Mouse (Mus musculus) testis, adult 2 months (tissue): ENCODE results near the gene Pdgfra. TPM values are rescaled to one million over a fixed set of nuclear protein-coding genes. Genes with fewer than 3 reads are reported as not detected.

Experiments used
- H3K27ac ChIP-seq: fragments of 200-500 bp; 2 replicates; pipeline ENCODE4 v1.5.1; 2012; ENCODE audit warnings: low read depth, low read length; ENCODE audit not compliant: control insufficient read depth, insufficient read depth
- H3K27me3 ChIP-seq: fragments of 200-500 bp; 2 replicates; pipeline ENCODE4 v1.6.1; 2012; ENCODE audit warnings: mild to moderate bottlenecking, low read length, moderate library complexity; ENCODE audit not compliant: control insufficient read depth, insufficient read depth
- H3K36me3 ChIP-seq: fragments of 200-500 bp; 2 replicates; pipeline ENCODE4 v1.6.1; 2012; ENCODE audit warnings: mild to moderate bottlenecking, low read length; ENCODE audit not compliant: control insufficient read depth, insufficient read depth
- H3K4me1 ChIP-seq: fragments of 200-500 bp; 2 replicates; pipeline ENCODE4 v1.6.1; 2012; ENCODE audit warnings: low read length; ENCODE audit not compliant: control insufficient read depth, insufficient read depth
- H3K4me3 ChIP-seq: fragments of 200-500 bp; 2 replicates; pipeline ENCODE4 v1.5.1; 2012; ENCODE audit warnings: low read depth, mild to moderate bottlenecking, low read length, moderate library complexity, mixed read lengths; ENCODE audit not compliant: control insufficient read depth
- CTCF ChIP-seq: fragments of 200-500 bp; IDR thresholded peaks from 2 replicates; pipeline ENCODE4 v1.5.1; 2012; ENCODE audit warnings: low read depth, mild to moderate bottlenecking, inconsistent platforms, low read length, moderate library complexity; ENCODE audit not compliant: control insufficient read depth, insufficient read depth, insufficient replicate concordance
- POLR2A ChIP-seq: fragments of 200-500 bp; IDR thresholded peaks from 2 replicates; pipeline ENCODE4 v1.6.1; 2012; ENCODE audit warnings: low read depth, mild to moderate bottlenecking, inconsistent platforms, low read length, moderate library complexity; ENCODE audit not compliant: control insufficient read depth
- polyA plus RNA-seq: library from polyadenylated mRNA; depleted of rRNA; stranded (reverse); fragments of >200 nt; gene quantifications from 2 replicates; pipeline ENCODE4 v1.2.3, GENCODE M21; 2012

Pdgfra gene
- polyA plus RNA-seq, 1 experiment = 3.9 TPM

- Histone ChIP-seq H3K27me3 (no peaks in the 10 kb centered on the region), H3K4me1 (peaks cover 3% of the 10 kb centered on the region; the same call in 1 of the 2 replicates), H3K36me3 (no peaks in the 10 kb centered on the region), H3K27ac (no peak overlapping the region), H3K4me3 (no peak overlapping the region)
- TF ChIP-seq CTCF (no peak), POLR2A (no peak)
Observed at GRCm38 (mm10) chr5:75189319-75189987, 37.4 kb downstream of the Pdgfra start.

- no peak for TF ChIP-seq CTCF
- TF ChIP-seq POLR2A = no peak
- Histone ChIP-seq H3K27me3 (no peaks in the 10 kb centered on the region), H3K4me1 (peaks cover 10% of the 10 kb centered on the region), H3K27ac (no peak overlapping the region), H3K36me3 (no peaks in the 10 kb centered on the region), H3K4me3 (no peak overlapping the region)
Observed at GRCm38 (mm10) chr5:75193107-75193506, 41.0 kb downstream of the Pdgfra start.

- H3K4me3 ChIP-seq = no peak overlapping the region
- H3K4me1 ChIP-seq = peaks cover 10% of the 10 kb centered on the region
- TF ChIP-seq CTCF (no peak), POLR2A (no peak)
- no peaks in the 10 kb centered on the region for H3K36me3 ChIP-seq
- H3K27me3 ChIP-seq = no peaks in the 10 kb centered on the region
- H3K27ac ChIP-seq = no peak overlapping the region
Observed at GRCm38 (mm10) chr5:75198413-75198812, 46.3 kb downstream of the Pdgfra start.

GRCm38 (mm10) chr5:75199698-75200365 lies 47.7 kb downstream of the Pdgfra start:
- no peaks in the 10 kb centered on the region for H3K36me3 ChIP-seq

GRCm38 (mm10) chr5:75200366-75200724 lies 48.3 kb downstream of the Pdgfra start:
- H3K27me3 ChIP-seq = no peaks in the 10 kb centered on the region
- no peak for TF ChIP-seq POLR2A
- no peak for TF ChIP-seq CTCF
- no peaks in the 10 kb centered on the region for H3K36me3 ChIP-seq
- H3K4me3 ChIP-seq = no peak overlapping the region
- no peaks in the 10 kb centered on the region for H3K4me1 ChIP-seq
- no peak overlapping the region for H3K27ac ChIP-seq

More at GRCm38 (mm10) chr5:75199698-75200365, 47.7 kb downstream of the Pdgfra start:
- TF ChIP-seq POLR2A (no peak), CTCF (no peak)
- peaks cover 3% of the 10 kb centered on the region for H3K4me1 ChIP-seq
- no peak overlapping the region for H3K27ac ChIP-seq
- no peaks in the 10 kb centered on the region for H3K27me3 ChIP-seq
- no peak overlapping the region for H3K4me3 ChIP-seq

DNA sequence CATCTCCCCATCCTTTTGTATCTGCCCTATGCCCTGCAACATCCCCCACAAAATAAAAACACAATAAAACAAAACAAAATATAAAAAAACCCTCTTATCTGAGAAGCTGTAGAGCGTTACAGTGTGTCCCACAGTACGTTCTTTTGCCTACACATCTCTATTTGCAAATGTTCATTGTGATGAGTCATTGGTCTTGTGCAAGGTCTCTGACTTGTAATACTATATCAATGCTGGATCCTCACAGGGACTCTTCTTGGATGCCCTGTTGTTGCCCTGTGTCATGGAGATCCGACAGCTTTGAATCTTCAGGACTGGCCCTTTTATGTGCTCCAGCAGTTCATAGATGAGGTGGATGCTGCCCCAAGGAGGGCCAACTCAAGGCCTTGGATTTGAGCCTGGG lies 55.8 kb downstream of the Pdgfra start:
- no peak overlapping the region for H3K4me3 ChIP-seq
- no peaks in the 10 kb centered on the region for H3K36me3 ChIP-seq
- TF ChIP-seq CTCF (no peak), POLR2A (no peak)
- no peaks in the 10 kb centered on the region for H3K27me3 ChIP-seq
- H3K27ac ChIP-seq = no peak overlapping the region
- H3K4me1 ChIP-seq = no peaks in the 10 kb centered on the region

DNA sequence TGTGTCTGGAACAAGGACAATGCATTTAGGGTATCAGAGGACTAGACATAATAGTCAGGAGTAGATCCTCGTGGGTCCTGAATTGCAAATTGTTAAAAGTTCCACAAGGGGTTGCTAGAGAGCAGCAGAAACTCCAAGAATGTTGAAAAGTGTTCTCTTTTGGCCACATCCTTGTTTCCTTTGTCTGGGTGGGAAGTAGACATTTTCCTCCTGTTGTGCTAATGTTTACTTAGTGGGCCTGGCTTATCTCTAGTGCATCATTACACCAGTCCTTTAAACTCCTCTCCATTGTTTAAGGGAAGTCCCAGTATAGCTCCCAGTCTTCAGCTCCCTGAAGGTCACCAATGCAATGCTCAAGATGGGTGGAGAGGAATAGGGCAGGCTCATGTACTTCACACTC lies 57.9 kb downstream of the Pdgfra start:
- Histone ChIP-seq H3K27me3 (no peaks in the 10 kb centered on the region), H3K4me1 (no peaks in the 10 kb centered on the region), H3K36me3 (no peaks in the 10 kb centered on the region), H3K27ac (no peak overlapping the region), H3K4me3 (no peak overlapping the region)
- TF ChIP-seq CTCF (no peak), POLR2A (no peak)

GRCm38 (mm10) chr5:75214520-75214919 lies 62.4 kb downstream of the Pdgfra start:
- Histone ChIP-seq H3K27me3 (no peaks in the 10 kb centered on the region), H3K4me3 (no peak overlapping the region), H3K36me3 (no peaks in the 10 kb centered on the region), H3K4me1 (no peaks in the 10 kb centered on the region), H3K27ac (no peak overlapping the region)
- no peak for TF ChIP-seq POLR2A
- peak; percentile 21; the same call in 1 of the 2 replicates for TF ChIP-seq CTCF
